Mouse (Mus musculus): ENCODE measurements around the gene Ghrhr. TPM values are rescaled to one million over a fixed set of nuclear protein-coding genes. Genes with fewer than 3 reads are reported as not detected.

The Ghrhr gene
- polyA plus RNA-seq, 1 experiment from 2014 or later, result not detected

- Histone ChIP-seq H3K4me2 (no peak overlapping the region), H3K27me3 (replicated peaks) (0 out of 2 replicates have a peak, but pooled peaks cover 17% of the 10 kb centered on the region), H3K4me3 (no peak overlapping the region), H3K36me3 (no peaks in the 10 kb centered on the region), H3K9ac (no peak overlapping the region), H3K27ac (ENCODE audit: poor library complexity, severe bottlenecking) (no peak overlapping the region), H3K4me1 (replicated peaks) (no peaks in the 10 kb centered on the region), H3K9me3 (replicated peaks) (no peaks in the 10 kb centered on the region)
- ATAC-seq (ENCODE audit: insufficient number of reproducible peaks, low FRiP score), result no peak
- 49% methylated on average over 2 of the region's 2 CpGs for whole genome bisulfite sequencing
These were observed 42.8 kb downstream of the Ghrhr start for GRCm38 (mm10) chr6:55418746-55419410.

GRCm38 (mm10) chr6:55420411-55420810 lies 44.3 kb downstream of the Ghrhr start:
- H3K27ac ChIP-seq (ENCODE audit: poor library complexity, severe bottlenecking), result no peak overlapping the region
- no peak for ATAC-seq (ENCODE audit: insufficient number of reproducible peaks, low FRiP score)
- no peaks in the 10 kb centered on the region for H3K36me3 ChIP-seq
- H3K27me3 ChIP-seq (replicated peaks), result 0 out of 2 replicates have a peak, but pooled peaks cover 14% of the 10 kb centered on the region
- H3K4me1 ChIP-seq (replicated peaks), result no peaks in the 10 kb centered on the region
- no peaks in the 10 kb centered on the region for H3K9me3 ChIP-seq (replicated peaks)
- no peak overlapping the region for H3K4me3 ChIP-seq
- WGBS, result 60% methylated on average over 3 of the region's 3 CpGs
- no peak overlapping the region for H3K9ac ChIP-seq
- no peak overlapping the region for H3K4me2 ChIP-seq

- Histone ChIP-seq H3K36me3 (no peaks in the 10 kb centered on the region), H3K27ac (ENCODE audit: poor library complexity, severe bottlenecking) (no peak overlapping the region), H3K4me2 (no peak overlapping the region), H3K9ac (no peak overlapping the region), H3K4me1 (replicated peaks) (no peaks in the 10 kb centered on the region), H3K9me3 (replicated peaks) (no peaks in the 10 kb centered on the region), H3K4me3 (no peak overlapping the region), H3K27me3 (replicated peaks) (0 out of 2 replicates have a peak, but pooled peaks cover 14% of the 10 kb centered on the region)
- WGBS, result 64% methylated on average over 1 of the region's 1 CpGs
- no peak for ATAC-seq (ENCODE audit: insufficient number of reproducible peaks, low FRiP score)
These were observed 44.8 kb downstream of the Ghrhr start for GRCm38 (mm10) chr6:55420869-55421361.

GRCm38 (mm10) chr6:55432121-55432520 lies 56.0 kb downstream of the Ghrhr start:
- H3K4me3 ChIP-seq, result no peak overlapping the region

GRCm38 (mm10) chr6:55434360-55434759 lies 58.3 kb downstream of the Ghrhr start:
- peaks cover 14% of the 10 kb centered on the region for H3K27me3 ChIP-seq (replicated peaks)
- H3K27ac ChIP-seq (ENCODE audit: poor library complexity, severe bottlenecking), result no peak overlapping the region
- H3K4me2 ChIP-seq, result no peak overlapping the region
- 23% methylated on average over 3 of the region's 3 CpGs for WGBS
- no peak overlapping the region for H3K4me3 ChIP-seq
- H3K9me3 ChIP-seq (replicated peaks), result no peaks in the 10 kb centered on the region
- H3K9ac ChIP-seq, result no peak overlapping the region
- H3K4me1 ChIP-seq (replicated peaks), result peaks cover 8% of the 10 kb centered on the region; the same call in 1 of the 2 replicates
- H3K36me3 ChIP-seq, result no peaks in the 10 kb centered on the region
- ATAC-seq (ENCODE audit: insufficient number of reproducible peaks, low FRiP score), result no peak

More at GRCm38 (mm10) chr6:55432121-55432520, 56.0 kb downstream of the Ghrhr start:
- ATAC-seq (ENCODE audit: insufficient number of reproducible peaks, low FRiP score), result no peak
- Histone ChIP-seq H3K27ac (ENCODE audit: poor library complexity, severe bottlenecking) (no peak overlapping the region), H3K4me1 (replicated peaks) (peaks cover 4% of the 10 kb centered on the region; the same call in 1 of the 2 replicates), H3K4me2 (no peak overlapping the region), H3K27me3 (replicated peaks) (peaks cover 3% of the 10 kb centered on the region), H3K9me3 (replicated peaks) (no peaks in the 10 kb centered on the region), H3K36me3 (no peaks in the 10 kb centered on the region), H3K9ac (no peak overlapping the region)

GRCm38 (mm10) chr6:55435266-55436159 lies 59.4 kb downstream of the Ghrhr start:
- Histone ChIP-seq H3K27me3 (replicated peaks) (peaks cover 16% of the 10 kb centered on the region), H3K9ac (no peak overlapping the region), H3K4me1 (replicated peaks) (peaks cover 8% of the 10 kb centered on the region; the same call in 1 of the 2 replicates), H3K4me2 (no peak overlapping the region), H3K9me3 (replicated peaks) (no peaks in the 10 kb centered on the region), H3K27ac (ENCODE audit: poor library complexity, severe bottlenecking) (no peak overlapping the region), H3K36me3 (no peaks in the 10 kb centered on the region), H3K4me3 (no peak overlapping the region)
- no peak for ATAC-seq (ENCODE audit: insufficient number of reproducible peaks, low FRiP score)
- 63% methylated on average over 8 of the region's 8 CpGs for WGBS

- no peak overlapping the region for H3K4me2 ChIP-seq
- no peaks in the 10 kb centered on the region for H3K9me3 ChIP-seq (replicated peaks)
- H3K4me1 ChIP-seq (replicated peaks), result peaks cover 8% of the 10 kb centered on the region; the same call in 1 of the 2 replicates
- 16% methylated on average over 3 of the region's 3 CpGs for WGBS
- no peak overlapping the region for H3K9ac ChIP-seq
- H3K4me3 ChIP-seq, result no peak overlapping the region
- H3K36me3 ChIP-seq, result no peaks in the 10 kb centered on the region
- no peak for ATAC-seq (ENCODE audit: insufficient number of reproducible peaks, low FRiP score)
- H3K27me3 ChIP-seq (replicated peaks), result peaks cover 30% of the 10 kb centered on the region
- no peak overlapping the region for H3K27ac ChIP-seq (ENCODE audit: poor library complexity, severe bottlenecking)
These were observed 61.8 kb downstream of the Ghrhr start for GRCm38 (mm10) chr6:55437919-55438318.

Other genes starting within 250 kb of the Ghrhr start
- 6.4 and 8.0 TPM in 2 replicates for gene Crhr2, start 243.3 kb upstream of the Ghrhr start, polyA plus RNA-seq (2016; fragmentation: Nextera tagmentation; extraction: Ambion mirVana)
- gene Inmt, start 201.3 kb upstream of the Ghrhr start, polyA plus RNA-seq (2016; fragmentation: Nextera tagmentation; extraction: Ambion mirVana), result 0.23 TPM in 1 of 2 replicates, not detected in the other
- gene Mindy4, start 172.9 kb upstream of the Ghrhr start, polyA plus RNA-seq (2016; fragmentation: Nextera tagmentation; extraction: Ambion mirVana), result 6.3 and 7.8 TPM in 2 replicates
- 23.0 and 23.5 TPM in 2 replicates for gene Aqp1, start 39.9 kb upstream of the Ghrhr start, polyA plus RNA-seq (2016; fragmentation: Nextera tagmentation; extraction: Ambion mirVana)
- gene Adcyap1r1, start 75.7 kb downstream of the Ghrhr start, polyA plus RNA-seq (2016; fragmentation: Nextera tagmentation; extraction: Ambion mirVana), result 6.2 and 6.5 TPM in 2 replicates